Mouse (Mus musculus) kidney, embryonic 14.5 days (tissue): Measurements from ENCODE around the gene Cntn2. TPM values are rescaled to one million over a fixed set of nuclear protein-coding genes. Genes with fewer than 3 reads are reported as not detected.

Experiments
- ATAC-seq: fragments of 200-750 bp; cut with Nextera tagmentation; 2 replicates; pipeline ENCODE4 v1.8.0; 2017; ENCODE audit warnings: moderate number of reproducible peaks, mild to moderate bottlenecking, moderate TSS enrichment, moderate library complexity; ENCODE audit not compliant: low FRiP score, low TSS enrichment
- H3K27ac ChIP-seq: fragments of 300-500 bp; sonication (generic); 2 replicates; pipeline ENCODE4 v1.5.1; 2014; ENCODE audit warnings: low read depth, mild to moderate bottlenecking, low read length, moderate library complexity, mixed read lengths
- H3K27me3 ChIP-seq: fragments of 300-500 bp; sonication (generic); 2 replicates; pipeline ENCODE4 v1.6.1; 2014; ENCODE audit warnings: mild to moderate bottlenecking, low read length; ENCODE audit not compliant: control insufficient read depth, insufficient read depth
- H3K36me3 ChIP-seq: fragments of 300-500 bp; sonication (generic); 2 replicates; pipeline ENCODE4 v1.6.1; 2014; ENCODE audit warnings: low read length, mixed read lengths; ENCODE audit not compliant: control insufficient read depth, insufficient read depth
- H3K4me1 ChIP-seq: fragments of 300-500 bp; sonication (generic); 2 replicates; pipeline ENCODE4 v1.6.1; 2014; ENCODE audit warnings: low read length, mixed read lengths; ENCODE audit not compliant: control insufficient read depth, insufficient read depth
- H3K4me2 ChIP-seq: fragments of 300-500 bp; sonication (generic); replicated peaks from 2 replicates; pipeline ENCODE4 v1.6.1; 2014; ENCODE audit warnings: low read depth, mild to moderate bottlenecking, low read length
- H3K4me3 ChIP-seq: fragments of 300-500 bp; sonication (generic); 2 replicates; pipeline ENCODE4 v1.5.1; 2014; ENCODE audit warnings: mild to moderate bottlenecking, low read length
- H3K9ac ChIP-seq: fragments of 300-500 bp; sonication (generic); 2 replicates; pipeline ENCODE4 v1.6.1; 2014; ENCODE audit warnings: low read depth, mild to moderate bottlenecking, low read length, moderate library complexity
- H3K9me3 ChIP-seq: fragments of 300-500 bp; sonication (generic); 2 replicates; pipeline ENCODE4 v1.6.1; 2016; ENCODE audit warnings: low read length; ENCODE audit not compliant: control insufficient read depth
- WGBS: fragments of 180-500 bp; shearing (Covaris S2); extraction: QIAGEN DNeasy Blood & Tissue Kit; methylation state at CpG from one replicate; pipeline ENCODE4 v1.1.7; 2014; 5-methylcytosine and 5-hydroxymethylcytosine counted together
- polyA plus RNA-seq: library from polyadenylated mRNA; unstranded; fragments of >200 nt; fragmentation: Nextera tagmentation; extraction: Ambion mirVana; gene quantifications from 2 replicates; pipeline ENCODE4 v1.2.1, GENCODE M21; 2014

Cntn2 gene
- polyA plus RNA-seq, 1 experiment from 2014 or later: 0.32 TPM

GRCm38 (mm10) chr1:132562337-132562795 lies 19.3 kb upstream of the Cntn2 start:
- Histone ChIP-seq H3K36me3 (no peaks in the 10 kb centered on the region), H3K9me3 (no peaks in the 10 kb centered on the region), H3K9ac (no peak overlapping the region), H3K27ac (no peak overlapping the region), H3K4me3 (no peak overlapping the region), H3K4me1 (peaks cover 9% of the 10 kb centered on the region; the same call in 1 of the 2 replicates), H3K27me3 (peaks cover 2% of the 10 kb centered on the region; the same call in 1 of the 2 replicates), H3K4me2 (no peak overlapping the region)
- WGBS: 14% methylated on average over 10 of the region's 10 CpGs
- no peak for ATAC-seq

DNA sequence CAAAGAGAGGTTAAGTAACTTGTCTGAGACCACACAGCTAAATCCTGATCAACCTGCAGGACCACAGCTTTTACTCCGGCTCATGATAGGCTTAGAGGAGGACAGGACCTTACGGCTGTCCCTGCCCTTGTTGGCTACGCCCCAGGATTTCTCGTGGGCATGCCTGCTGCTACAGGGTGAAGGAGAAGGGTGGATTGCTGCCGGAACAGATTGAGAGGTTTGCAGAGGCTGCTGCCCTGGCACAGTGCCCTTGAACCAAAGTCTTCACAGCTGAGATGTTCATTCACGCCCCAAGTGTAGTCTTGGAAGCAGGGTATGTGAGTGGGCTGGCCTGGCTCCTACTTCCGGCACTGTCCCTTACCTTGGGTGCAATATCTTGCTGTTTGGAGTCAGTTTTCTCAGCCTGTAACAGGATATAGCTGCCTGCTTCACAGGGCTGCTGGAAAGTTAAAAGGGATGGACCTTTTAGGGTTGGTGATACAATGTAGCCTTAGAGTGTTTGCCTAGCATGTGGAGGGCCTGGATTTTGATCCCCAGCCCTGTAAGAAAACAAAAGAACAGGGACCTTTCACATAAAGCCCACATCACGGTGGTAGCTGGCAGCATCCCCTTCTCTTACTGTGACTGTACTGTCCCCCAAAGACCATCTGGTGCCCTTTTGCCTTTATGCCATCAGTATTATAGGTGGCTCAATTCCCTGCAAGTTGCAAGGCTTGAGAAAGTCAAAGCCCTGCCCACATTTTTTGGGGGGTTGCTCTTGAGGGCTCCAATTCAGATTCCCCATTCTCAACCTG lies 18.0 kb upstream of the Cntn2 start:
- 53% methylated on average over 8 of the region's 8 CpGs for WGBS
- no peak for ATAC-seq
- H3K36me3 ChIP-seq: no peaks in the 10 kb centered on the region
- H3K9ac ChIP-seq: no peak overlapping the region
- H3K4me3 ChIP-seq: no peak overlapping the region
- H3K9me3 ChIP-seq: no peaks in the 10 kb centered on the region
- peaks cover 2% of the 10 kb centered on the region; the same call in 1 of the 2 replicates for H3K27me3 ChIP-seq
- H3K4me1 ChIP-seq: peaks cover 9% of the 10 kb centered on the region; the same call in 1 of the 2 replicates
- H3K4me2 ChIP-seq: no peak overlapping the region
- no peak overlapping the region for H3K27ac ChIP-seq

- Histone ChIP-seq H3K4me3 (no peak overlapping the region), H3K36me3 (no peaks in the 10 kb centered on the region), H3K27me3 (peaks cover 2% of the 10 kb centered on the region; the same call in 1 of the 2 replicates), H3K9ac (no peak overlapping the region), H3K9me3 (no peaks in the 10 kb centered on the region), H3K27ac (no peak overlapping the region), H3K4me1 (peaks cover 9% of the 10 kb centered on the region; the same call in 1 of the 2 replicates), H3K4me2 (no peak overlapping the region)
- no peak for ATAC-seq
- 9% methylated on average over 6 of the region's 6 CpGs for WGBS
Measured at GRCm38 (mm10) chr1:132559045-132559444, 16.0 kb upstream of the Cntn2 start.

GRCm38 (mm10) chr1:132557901-132558631 lies 15.0 kb upstream of the Cntn2 start:
- 19% methylated on average over 9 of the region's 9 CpGs for WGBS
- peak; percentile 53; the same call in 1 of the 2 replicates for ATAC-seq

GRCm38 (mm10) chr1:132543789-132544188 lies 733 bp upstream of the Cntn2 start:
- WGBS: 77% methylated on average over 8 of the region's 8 CpGs
- Histone ChIP-seq H3K9me3 (no peaks in the 10 kb centered on the region), H3K4me2 (no peak overlapping the region), H3K27me3 (peaks cover 46% of the 10 kb centered on the region), H3K4me1 (peaks cover 20% of the 10 kb centered on the region), H3K9ac (no peak overlapping the region), H3K4me3 (no peak overlapping the region), H3K36me3 (no peaks in the 10 kb centered on the region), H3K27ac (no peak overlapping the region)
- no peak for ATAC-seq

More at GRCm38 (mm10) chr1:132557901-132558631, 15.0 kb upstream of the Cntn2 start:
- H3K4me2 ChIP-seq: no peak overlapping the region
- no peak overlapping the region for H3K27ac ChIP-seq
- H3K9ac ChIP-seq: no peak overlapping the region
- H3K4me3 ChIP-seq: no peak overlapping the region
- peaks cover 9% of the 10 kb centered on the region; the same call in 1 of the 2 replicates for H3K4me1 ChIP-seq
- no peaks in the 10 kb centered on the region for H3K36me3 ChIP-seq
- H3K9me3 ChIP-seq: no peaks in the 10 kb centered on the region
- H3K27me3 ChIP-seq: peaks cover 2% of the 10 kb centered on the region; the same call in 1 of the 2 replicates

GRCm38 (mm10) chr1:132541824-132542599 lies 1.0 kb downstream of the Cntn2 start:
- Histone ChIP-seq H3K4me2 (peak overlapping the region; percentile 49), H3K27ac (no peak overlapping the region), H3K4me1 (peaks cover 20% of the 10 kb centered on the region), H3K9me3 (no peaks in the 10 kb centered on the region), H3K36me3 (no peaks in the 10 kb centered on the region), H3K4me3 (peak overlapping the region; percentile 28; the same call in 1 of the 2 replicates), H3K9ac (no peak overlapping the region), H3K27me3 (peaks cover 46% of the 10 kb centered on the region)
- peak; percentile 7 for ATAC-seq
- WGBS: 14% methylated on average over 5 of the region's 5 CpGs

DNA sequence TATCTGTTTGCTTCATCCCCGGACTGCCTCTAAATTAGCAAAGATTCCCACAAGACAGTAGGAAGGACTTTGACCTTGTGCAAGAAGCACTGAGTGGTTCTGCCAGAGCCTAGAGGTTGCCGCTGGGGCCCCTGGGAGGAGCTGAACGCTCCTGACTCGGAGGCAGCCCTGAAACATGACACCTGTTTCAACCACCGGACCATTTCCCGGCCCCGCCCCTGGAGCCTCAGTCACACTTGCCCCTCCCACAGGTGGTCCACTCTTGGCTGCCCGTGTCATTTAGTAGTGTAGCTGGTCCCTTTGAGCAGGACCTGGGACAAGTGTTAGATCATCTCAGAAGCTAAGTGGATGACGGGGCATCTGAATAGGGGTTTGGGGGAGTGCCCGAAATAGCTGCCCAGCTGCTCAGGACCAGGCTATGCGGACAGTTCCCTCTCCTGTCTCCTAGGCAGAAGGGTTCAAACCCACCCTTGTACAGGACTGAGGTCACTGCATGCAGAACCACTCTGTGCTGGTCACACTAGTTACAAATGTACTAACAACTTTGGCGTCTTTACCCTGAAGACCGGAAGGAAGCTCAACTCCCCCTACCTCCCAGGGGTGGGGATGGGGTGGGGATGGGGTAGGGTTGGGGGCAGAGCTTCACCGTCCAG lies 1.8 kb downstream of the Cntn2 start:
- no peaks in the 10 kb centered on the region for H3K9me3 ChIP-seq
- H3K36me3 ChIP-seq: no peaks in the 10 kb centered on the region
- no peak overlapping the region for H3K4me3 ChIP-seq
- H3K4me2 ChIP-seq: peak overlapping the region; percentile 24
- ATAC-seq: peak; percentile 85
- no peak overlapping the region for H3K27ac ChIP-seq
- H3K4me1 ChIP-seq: peaks cover 20% of the 10 kb centered on the region
- H3K27me3 ChIP-seq: peaks cover 46% of the 10 kb centered on the region
- WGBS: 3% methylated on average over 14 of the region's 14 CpGs
- no peak overlapping the region for H3K9ac ChIP-seq

- Histone ChIP-seq H3K27ac (no peak overlapping the region), H3K9me3 (no peaks in the 10 kb centered on the region), H3K4me2 (peak overlapping the region; percentile 24), H3K4me1 (peaks cover 20% of the 10 kb centered on the region), H3K9ac (no peak overlapping the region), H3K27me3 (peaks cover 42% of the 10 kb centered on the region), H3K36me3 (no peaks in the 10 kb centered on the region), H3K4me3 (no peak overlapping the region)
- WGBS: 47% methylated on average over 7 of the region's 7 CpGs
- peak; percentile 17; the same call in 1 of the 2 replicates for ATAC-seq
Measured at GRCm38 (mm10) chr1:132540701-132541100, 2.4 kb downstream of the Cntn2 start.
